Mouse (Mus musculus) spleen, adult 12 weeks (tissue): ENCODE measurements around the gene Caml.
"Not testable (repeated sequence)": the region's sequence is repeated elsewhere in the genome, so short reads cannot be mapped to it uniquely, and the experiment has no call there.

Experiments
- DNase-seq: peaks from one replicate; pipeline ENCODE4 v3.0.0; 2022; ENCODE audit warnings: low spot score

Gene Caml

GRCm38 (mm10) chr13:55622156-55622648, 603 bp upstream of the Caml start:
- DNase-seq: not testable (repeated sequence)

GRCm38 (mm10) chr13:55634639-55635127, 11.9 kb downstream of the Caml start, which contains the start of gene Ddx46:
TSS of gene Ddx46 (plus strand) at chr13:55635027.
- peak; percentile 82 for DNase-seq

- no peak for DNase-seq
Measured at GRCm38 (mm10) chr13:55635146-55635571, 12.4 kb downstream of the Caml start.

GRCm38 (mm10) chr13:55636185-55636983, 13.6 kb downstream of the Caml start:
- DNase-seq: no peak

- peak; percentile 75 for DNase-seq
Measured at GRCm38 (mm10) chr13:55640480-55640879, 17.7 kb downstream of the Caml start.

GRCm38 (mm10) chr13:55644525-55644924, 21.7 kb downstream of the Caml start:
- DNase-seq: no peak

- no peak for DNase-seq
Measured at GRCm38 (mm10) chr13:55650098-55650497, 27.3 kb downstream of the Caml start.

GRCm38 (mm10) chr13:55650980-55651379, 28.2 kb downstream of the Caml start:
- DNase-seq: no peak

GRCm38 (mm10) chr13:55668550-55668949, 45.7 kb downstream of the Caml start:
- peak; percentile 18 for DNase-seq

GRCm38 (mm10) chr13:55672711-55673110, 49.9 kb downstream of the Caml start:
- no peak for DNase-seq

- no peak for DNase-seq
Measured at GRCm38 (mm10) chr13:55677364-55677763, 54.6 kb downstream of the Caml start.
